In genomic region chr1:166127719-166128118, GRCm38 (mm10) we compare ENCODE assay signal across 10 mouse cellular contexts. TPM values are rescaled to one million over a fixed set of nuclear protein-coding genes. Genes with fewer than 3 reads are reported as not detected.
DNase-seq lines count a peak whose midpoint lies in the region; ATAC-seq and TF ChIP-seq lines count a peak whose summit lies in the region.
"Had no signal": no experiment of that assay in that cellular context is flagged by ENCODE, and none has a peak within 500 bp of the region (broad histone marks: within the 10 kb centered on the region; RNA-seq: fewer than 3 reads in every experiment).

Gene Dusp27 (minus strand): TSS chr1:166127922.

- peak within 1 kb of the TSS; percentile 38 for H3K4me2 ChIP-seq in lung, embryonic 14.5 days
- H3K4me2 ChIP-seq in stomach, embryonic 15.5 days, result peak within 1 kb of the TSS; percentile 19

- 32% methylated on average over 4 of the region's 4 CpGs for WGBS in lung, embryonic 14.5 days
- 31% methylated on average over 4 of the region's 4 CpGs for WGBS in stomach, embryonic 15.5 days

- DNase-seq in lung, embryonic 14.5 days, result peak; percentile 65
- no peak for DNase-seq in lung, postnatal 25 days (ENCODE audit: low spot score)
- peak; percentile 19 for DNase-seq in gastrocnemius, postnatal 14 days
- DNase-seq in heart, postnatal 4 days, result peak; percentile 56
- DNase-seq in B cell, adult 2 months, result no peak
- DNase-seq in liver, result no peak
- no peak for DNase-seq in kidney, postnatal 4 days
- DNase-seq: kidney, postnatal 36 days had no signal

- no peak for TF ChIP-seq CTCF in lung, embryonic 14.5 days (IDR thresholded peaks at IDR 0.05; ENCODE audit: low read depth)

- peak within 1 kb of the TSS; percentile 27; the same call in 1 of the 2 replicates for H3K9ac ChIP-seq in lung, embryonic 14.5 days
- H3K9ac ChIP-seq in stomach, embryonic 15.5 days, result no peak within 1 kb of the TSS

- intact Hi-C loops in gastrocnemius, postnatal 14 days (cut with DNase I; ENCODE audit: low total_unique reads), result no loop called here

- no peaks in the 10 kb centered on the region for H3K9me3 ChIP-seq in lung, embryonic 14.5 days (ENCODE audit: low read depth, low read length)
- H3K9me3 ChIP-seq in stomach, embryonic 15.5 days, result no peaks in the 10 kb centered on the region

- H3K36me3 ChIP-seq in lung, embryonic 14.5 days (ENCODE audit: insufficient read depth), result no peaks in the 10 kb centered on the region
- no peaks in the 10 kb centered on the region for H3K36me3 ChIP-seq in stomach, embryonic 15.5 days

- 0 out of 2 replicates have a peak, but pooled peaks have one; percentile 22 for ATAC-seq in lung, embryonic 14.5 days (ENCODE audit: insufficient read depth)
- ATAC-seq in stomach, embryonic 15.5 days (ENCODE audit: insufficient read depth, low FRiP score, low read depth), result no peak
- ATAC-seq: forebrain, embryonic 14.5 days had no signal

- peak within 1 kb of the TSS; percentile 33; the same call in 1 of the 2 replicates for H3K27ac ChIP-seq in lung, embryonic 14.5 days (ENCODE audit: low read depth)
- H3K27ac ChIP-seq in stomach, embryonic 15.5 days, result 0 out of 2 replicates have a peak within 1 kb of the TSS, but pooled peaks have one; percentile 19

- peak within 1 kb of the TSS; percentile 6; the same call in 1 of the 2 replicates for H3K4me3 ChIP-seq in lung, embryonic 14.5 days (ENCODE audit: low read depth, low read length)
- 0 out of 2 replicates have a peak within 1 kb of the TSS, but pooled peaks have one; percentile 0 for H3K4me3 ChIP-seq in stomach, embryonic 15.5 days (replicated peaks)

- peaks cover 17% of the 10 kb centered on the region; the same call in 1 of the 2 replicates for H3K4me1 ChIP-seq in lung, embryonic 14.5 days (ENCODE audit: insufficient read depth)
- peaks cover 11% of the 10 kb centered on the region for H3K4me1 ChIP-seq in stomach, embryonic 15.5 days

- no peaks in the 10 kb centered on the region for H3K27me3 ChIP-seq in lung, embryonic 14.5 days (ENCODE audit: insufficient read depth, low read length)
- H3K27me3 ChIP-seq in stomach, embryonic 15.5 days (replicated peaks), result no peaks in the 10 kb centered on the region

RNA-seq across cellular contexts. Expression of gene Dusp27, which starts in this region (rescaled TPM):
- 2.5 and 3.1 TPM in 2 replicates for polyA plus RNA-seq in lung, embryonic 14.5 days (2014; fragmentation: Nextera tagmentation; extraction: Ambion mirVana)
- 100 to 1,000 TPM in 1 of 2 experiments, 10 to 100 TPM in 1; 92.2 to 121 TPM for total RNA-seq in gastrocnemius, postnatal 14 days (2021)
- 10 to 100 TPM; 60.0 to 68.2 TPM for total RNA-seq in heart, postnatal 4 days (2021)
- 2.9 and 3.2 TPM in 2 replicates for polyA plus RNA-seq in stomach, embryonic 15.5 days (2015; fragmentation: Nextera tagmentation; extraction: Ambion mirVana)

Comparison
In these comparisons a context has a peak if more than half of its experiments do, and no peak if none do; other contexts are left out.
1. DNase-seq: peak in lung, embryonic 14.5 days (single experiment), gastrocnemius, postnatal 14 days (single experiment) and heart, postnatal 4 days (single experiment); none in lung, postnatal 25 days (single experiment), B cell, adult 2 months (0 of 2), liver (single experiment) and kidney, postnatal 4 days (0 of 2).